Mouse (Mus musculus) midbrain, postnatal 0 days (tissue): ENCODE measurements at regions not wholly inside any gene's neighbourhood (a gene's known extent, or its start where the extent isn't known, plus 50 kb on each side); places are given as distances from the start of the nearest gene placed in this dataset.

Experiments
- ATAC-seq: fragments of 200-750 bp; cut with Nextera tagmentation; 2 replicates; pipeline ENCODE4 v1.8.0; 2017; ENCODE audit warnings: moderate number of reproducible peaks, mild to moderate bottlenecking, moderate TSS enrichment, moderate library complexity; ENCODE audit not compliant: low FRiP score
- DNase-seq: peaks from one replicate; pipeline ENCODE4 v3.0.0-alpha.2; 2015; ENCODE audit warnings: low spot score
- H3K27ac ChIP-seq: fragments of 300-500 bp; sonication (generic); 2 replicates; pipeline ENCODE4 v1.5.1; 2014; ENCODE audit warnings: low read depth, mild to moderate bottlenecking, low read length, mixed read lengths
- H3K27me3 ChIP-seq: fragments of 300-500 bp; sonication (generic); 2 replicates; pipeline ENCODE4 v1.6.1; 2014; ENCODE audit warnings: low read length, control low read depth, mixed read lengths; ENCODE audit not compliant: insufficient read depth
- H3K36me3 ChIP-seq: fragments of 300-500 bp; sonication (generic); 2 replicates; pipeline ENCODE4 v1.6.1; 2014; ENCODE audit warnings: low read length, control low read depth, mixed read lengths; ENCODE audit not compliant: insufficient read depth
- H3K4me1 ChIP-seq: fragments of 300-500 bp; sonication (generic); 2 replicates; pipeline ENCODE4 v1.6.1; 2014; ENCODE audit warnings: mild to moderate bottlenecking, control low read depth, antibody characterized with exemption, low read length, mixed read lengths; ENCODE audit not compliant: insufficient read depth
- H3K4me2 ChIP-seq: fragments of 300-500 bp; sonication (generic); 2 replicates; pipeline ENCODE4 v1.6.1; 2014; ENCODE audit warnings: low read depth, mild to moderate bottlenecking, low read length, mixed read lengths; ENCODE audit not compliant: poor library complexity, severe bottlenecking
- H3K4me3 ChIP-seq: fragments of 300-500 bp; sonication (generic); 2 replicates; pipeline ENCODE4 v1.5.1; 2014; ENCODE audit warnings: low read depth, mild to moderate bottlenecking, low read length, moderate library complexity
- H3K9ac ChIP-seq: fragments of 300-500 bp; sonication (generic); replicated peaks from 2 replicates; pipeline ENCODE4 v1.6.1; 2014; ENCODE audit warnings: mild to moderate bottlenecking, low read length, moderate library complexity, mixed read lengths; ENCODE audit not compliant: poor library complexity, severe bottlenecking
- H3K9me3 ChIP-seq: fragments of 300-500 bp; sonication (generic); 2 replicates; pipeline ENCODE4 v1.6.1; 2016; ENCODE audit warnings: low read length, control low read depth
- CTCF ChIP-seq: IDR thresholded peaks from 2 replicates; pipeline ENCODE4 v1.5.1; 2016; ENCODE audit warnings: antibody characterized with exemption, mild to moderate bottlenecking
- WGBS: fragments of 180-500 bp; shearing (Covaris S2); extraction: QIAGEN DNeasy Blood & Tissue Kit; methylation state at CpG from one replicate; pipeline ENCODE4 v1.1.7; 2014; 5-methylcytosine and 5-hydroxymethylcytosine counted together

DNA sequence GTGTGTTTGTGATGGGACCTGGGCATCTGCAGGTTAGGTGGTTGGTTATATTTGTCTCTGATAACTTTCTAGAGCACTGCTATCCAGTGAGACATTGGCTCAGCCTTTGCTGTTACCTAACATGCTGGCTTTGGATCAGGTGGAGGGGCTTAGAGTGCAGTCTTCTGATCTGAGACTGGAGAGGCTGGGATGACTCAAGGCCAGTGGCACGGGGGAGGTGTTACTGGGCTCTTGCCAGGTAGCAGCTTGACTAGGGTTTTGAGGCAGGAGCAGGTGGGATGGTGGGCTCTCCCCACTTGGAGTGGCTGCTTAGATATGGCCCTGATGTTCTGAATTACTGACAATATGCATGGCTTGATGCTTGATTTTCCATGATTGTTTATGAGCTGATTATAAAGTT, 236.0 kb downstream of the Zfp704 start:
- no peak overlapping the region for H3K9ac ChIP-seq
- H3K4me1 ChIP-seq: no peaks in the 10 kb centered on the region
- no peak overlapping the region for H3K4me3 ChIP-seq
- WGBS: 84% methylated on average over 1 of the region's 1 CpGs
- TF ChIP-seq CTCF: no peak
- no peaks in the 10 kb centered on the region for H3K36me3 ChIP-seq
- DNase-seq (peak; percentile 8), ATAC-seq (no peak)
- H3K4me2 ChIP-seq: no peak overlapping the region
- no peak overlapping the region for H3K27ac ChIP-seq
- no peaks in the 10 kb centered on the region for H3K27me3 ChIP-seq
- H3K9me3 ChIP-seq: 0 out of 2 replicates have a peak, but pooled peaks cover 3% of the 10 kb centered on the region

DNA sequence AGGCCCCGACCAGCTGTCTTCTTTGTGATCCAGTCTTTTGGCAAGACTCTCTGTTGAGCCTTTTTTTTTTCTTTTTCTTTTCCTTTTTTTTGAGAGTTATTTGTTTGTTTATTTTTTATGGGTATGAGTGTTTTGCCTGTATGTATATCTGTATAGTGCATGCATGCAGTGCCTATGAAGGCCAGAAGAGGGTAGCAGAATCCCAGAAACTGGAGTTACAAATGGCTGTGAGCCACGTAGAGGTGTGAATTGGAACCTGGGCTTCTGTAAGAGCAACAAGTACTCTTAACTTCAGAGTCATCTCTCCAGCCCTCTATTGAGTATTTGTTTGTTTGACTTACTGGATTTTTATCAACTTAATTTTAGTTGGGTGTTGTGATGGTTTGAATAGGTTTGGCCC, 239.8 kb downstream of the Zfp704 start:
- Histone ChIP-seq H3K9me3 (0 out of 2 replicates have a peak, but pooled peaks cover 3% of the 10 kb centered on the region), H3K4me2 (no peak overlapping the region), H3K36me3 (no peaks in the 10 kb centered on the region), H3K4me1 (no peaks in the 10 kb centered on the region), H3K9ac (no peak overlapping the region), H3K27ac (no peak overlapping the region), H3K27me3 (no peaks in the 10 kb centered on the region), H3K4me3 (no peak overlapping the region)
- 90% methylated on average over 2 of the region's 2 CpGs for WGBS
- DNase-seq: no peak
- ATAC-seq: no peak
- peak; percentile 32 for TF ChIP-seq CTCF

DNA sequence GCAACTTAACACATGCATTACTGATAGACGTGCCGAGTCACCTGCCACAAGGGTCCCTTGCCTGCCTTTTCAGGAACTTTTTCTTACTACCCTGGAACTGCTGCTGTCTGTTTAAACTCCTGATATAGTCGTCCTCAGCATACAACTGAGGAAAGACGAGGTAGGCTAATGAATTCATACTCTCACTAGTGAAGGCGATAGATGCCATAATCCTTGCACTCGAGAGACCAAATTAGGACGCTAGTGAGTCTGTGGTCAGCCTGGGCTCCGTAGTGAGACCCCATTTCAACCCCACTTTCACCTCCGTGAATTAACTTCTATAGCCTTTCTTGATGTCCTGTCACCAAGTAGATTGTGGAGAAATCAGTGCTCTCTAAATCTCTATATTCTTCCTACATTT, 244.1 kb downstream of the Zfp704 start:
- Histone ChIP-seq H3K9ac (no peak overlapping the region), H3K27me3 (no peaks in the 10 kb centered on the region), H3K9me3 (0 out of 2 replicates have a peak, but pooled peaks cover 3% of the 10 kb centered on the region), H3K4me3 (no peak overlapping the region), H3K27ac (no peak overlapping the region), H3K4me2 (no peak overlapping the region), H3K36me3 (no peaks in the 10 kb centered on the region), H3K4me1 (no peaks in the 10 kb centered on the region)
- WGBS: 64% methylated on average over 9 of the region's 9 CpGs
- DNase-seq (no peak), ATAC-seq (no peak)
- TF ChIP-seq CTCF: no peak

DNA sequence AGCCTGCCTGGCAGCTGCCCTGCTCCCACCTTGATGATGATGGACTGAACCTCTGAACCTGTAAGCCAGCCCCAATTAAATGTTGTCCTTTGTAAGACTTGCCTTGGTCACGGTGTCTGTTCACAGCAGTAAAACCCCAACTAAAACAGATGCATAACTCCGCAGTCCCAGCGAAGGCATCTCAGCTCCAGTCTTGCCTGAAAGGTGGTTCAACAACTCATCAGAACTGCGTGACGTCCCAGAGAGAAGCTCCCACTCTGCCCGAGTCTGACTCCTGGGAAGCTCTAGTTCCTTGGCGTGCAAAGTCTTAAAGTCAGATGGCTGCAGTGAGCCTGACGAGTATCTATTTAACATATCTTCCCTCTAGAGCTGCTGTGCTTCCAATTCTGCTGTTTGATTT, 250.7 kb downstream of the Zfp704 start:
- Histone ChIP-seq H3K9ac (no peak overlapping the region), H3K4me3 (no peak overlapping the region), H3K27ac (no peak overlapping the region), H3K36me3 (no peaks in the 10 kb centered on the region), H3K27me3 (no peaks in the 10 kb centered on the region), H3K9me3 (no peaks in the 10 kb centered on the region), H3K4me1 (no peaks in the 10 kb centered on the region), H3K4me2 (no peak overlapping the region)
- no peak for DNase-seq
- ATAC-seq: no peak
- no peak for TF ChIP-seq CTCF
- 91% methylated on average over 8 of the region's 8 CpGs for WGBS

DNA sequence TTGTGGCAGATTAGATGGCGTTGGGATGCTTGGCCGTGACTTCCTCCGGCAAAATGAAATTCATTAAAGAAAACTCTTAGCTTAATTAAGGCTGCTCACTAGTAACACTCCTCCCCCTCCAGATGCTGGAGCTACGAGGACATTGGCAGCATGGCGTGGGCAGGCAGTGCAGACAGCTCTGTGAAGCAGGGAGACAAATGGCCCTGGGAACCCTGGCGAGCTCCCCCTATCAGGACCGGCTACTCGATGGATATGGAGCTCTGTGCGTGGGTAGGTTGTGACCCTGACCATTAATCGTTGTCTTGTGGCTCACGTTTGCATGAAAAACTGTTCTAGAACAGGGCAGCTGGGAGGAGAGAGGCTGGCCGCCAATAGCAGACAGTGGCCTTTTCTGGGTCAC, 251.8 kb downstream of the Zfp704 start:
- H3K9me3 ChIP-seq: no peaks in the 10 kb centered on the region
- no peaks in the 10 kb centered on the region for H3K27me3 ChIP-seq
- DNase-seq (no peak), ATAC-seq (no peak)
- no peak overlapping the region for H3K4me3 ChIP-seq
- H3K36me3 ChIP-seq: no peaks in the 10 kb centered on the region
- no peak overlapping the region for H3K9ac ChIP-seq
- WGBS: 79% methylated on average over 12 of the region's 12 CpGs
- H3K27ac ChIP-seq: no peak overlapping the region
- no peak for TF ChIP-seq CTCF
- H3K4me2 ChIP-seq: no peak overlapping the region
- no peaks in the 10 kb centered on the region for H3K4me1 ChIP-seq

DNA sequence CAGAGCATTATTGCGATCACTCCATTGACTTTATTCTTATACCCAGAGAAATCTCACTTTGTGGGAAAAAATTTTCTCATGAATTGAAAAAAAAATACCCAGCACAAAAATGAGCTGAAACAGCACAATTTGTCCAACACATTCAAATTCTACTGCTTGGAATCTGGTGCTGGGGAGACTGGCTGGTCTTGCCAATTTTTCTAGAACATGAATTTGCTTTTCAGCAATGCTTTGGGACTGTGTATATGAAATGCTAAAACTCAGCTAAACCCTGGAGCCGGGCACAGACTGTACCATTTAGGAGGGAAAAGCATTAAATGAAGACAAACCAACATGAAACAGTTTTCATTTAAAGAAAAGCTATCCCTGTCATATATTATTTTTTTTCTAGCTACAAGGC, 252.2 kb downstream of the Zfp704 start:
- no peak overlapping the region for H3K4me3 ChIP-seq
- no peaks in the 10 kb centered on the region for H3K27me3 ChIP-seq
- no peak for DNase-seq
- H3K4me2 ChIP-seq: no peak overlapping the region
- H3K36me3 ChIP-seq: no peaks in the 10 kb centered on the region
- ATAC-seq: no peak
- H3K9ac ChIP-seq: no peak overlapping the region
- no peak overlapping the region for H3K27ac ChIP-seq
- 84% methylated on average over 2 of the region's 2 CpGs for WGBS
- no peaks in the 10 kb centered on the region for H3K4me1 ChIP-seq
- no peak for TF ChIP-seq CTCF
- H3K9me3 ChIP-seq: no peaks in the 10 kb centered on the region

DNA sequence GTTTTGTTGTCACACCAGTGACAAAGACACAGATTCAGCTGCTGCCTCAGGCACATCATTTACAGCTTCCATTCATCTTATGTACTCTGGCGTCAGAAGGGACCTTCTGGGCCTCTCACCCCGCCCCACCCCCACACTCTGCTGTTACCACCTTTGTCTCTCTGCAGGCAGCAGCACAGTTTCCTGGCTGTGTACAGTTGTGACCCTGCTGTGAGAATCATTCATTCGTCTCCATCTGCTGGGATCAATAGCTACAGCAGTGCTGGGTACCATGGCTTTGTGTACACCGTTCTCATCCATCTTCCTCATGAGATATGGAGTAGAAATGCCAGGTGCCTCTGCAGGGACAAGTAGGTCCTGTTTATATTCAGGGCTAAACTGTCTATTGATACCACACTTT, 254.0 kb downstream of the Zfp704 start:
- Histone ChIP-seq H3K27ac (no peak overlapping the region), H3K4me2 (no peak overlapping the region), H3K36me3 (no peaks in the 10 kb centered on the region), H3K9me3 (no peaks in the 10 kb centered on the region), H3K4me1 (no peaks in the 10 kb centered on the region), H3K9ac (no peak overlapping the region), H3K27me3 (no peaks in the 10 kb centered on the region), H3K4me3 (no peak overlapping the region)
- ATAC-seq (no peak), DNase-seq (no peak)
- 56% methylated on average over 4 of the region's 4 CpGs for WGBS
- no peak for TF ChIP-seq CTCF
